Mouse (Mus musculus) embryonic facial prominence, embryonic 12.5 days (tissue): ENCODE results near the gene 1700093K21Rik. TPM values are rescaled to one million over a fixed set of nuclear protein-coding genes. Genes with fewer than 3 reads are reported as not detected.

ENCODE experiments used
- ATAC-seq: fragments of 200-750 bp; cut with Nextera tagmentation; 2 replicates; pipeline ENCODE4 v1.8.0; 2017; ENCODE audit not compliant: insufficient number of reproducible peaks, insufficient read depth, low FRiP score, low TSS enrichment
- H3K27ac ChIP-seq: fragments of 300-500 bp; sonication (generic); 2 replicates; pipeline ENCODE4 v1.5.1; 2016; ENCODE audit warnings: mild to moderate bottlenecking
- H3K27me3 ChIP-seq: fragments of 300-500 bp; sonication (generic); 2 replicates; pipeline ENCODE4 v1.6.1; 2016; ENCODE audit warnings: mild to moderate bottlenecking, moderate library complexity
- H3K36me3 ChIP-seq: fragments of 300-500 bp; sonication (generic); 2 replicates; pipeline ENCODE4 v1.6.1; 2016; ENCODE audit warnings: mild to moderate bottlenecking
- H3K4me1 ChIP-seq: fragments of 300-500 bp; sonication (generic); 2 replicates; pipeline ENCODE4 v1.6.1; 2016
- H3K4me2 ChIP-seq: fragments of 300-500 bp; sonication (generic); replicated peaks from 2 replicates; pipeline ENCODE4 v1.6.1; 2016; ENCODE audit warnings: mild to moderate bottlenecking, moderate library complexity
- H3K4me3 ChIP-seq: fragments of 300-500 bp; sonication (generic); 2 replicates; pipeline ENCODE4 v1.5.1; 2016; ENCODE audit warnings: mild to moderate bottlenecking
- H3K9ac ChIP-seq: fragments of 300-500 bp; sonication (generic); 2 replicates; pipeline ENCODE4 v1.6.1; 2016; ENCODE audit warnings: mild to moderate bottlenecking, moderate library complexity
- H3K9me3 ChIP-seq: fragments of 300-500 bp; sonication (generic); 2 replicates; pipeline ENCODE4 v1.6.1; 2016; ENCODE audit warnings: mild to moderate bottlenecking, moderate library complexity
- WGBS: fragments of 180-500 bp; shearing (Covaris S2); methylation state at CpG from one replicate; pipeline ENCODE4 v1.1.7; 2016; 5-methylcytosine and 5-hydroxymethylcytosine counted together
- microRNA-seq: library from miRNA; unstranded; fragments of <30 nt; microRNA quantifications from one replicate; pipeline ENCODE4, GENCODE M21; 2017
- polyA plus RNA-seq: library from polyadenylated mRNA; unstranded; fragments of >200 nt; fragmentation: Nextera tagmentation; extraction: Ambion mirVana; gene quantifications from 2 replicates; pipeline ENCODE4 v1.2.1, GENCODE M21; 2016

1700093K21Rik gene
- polyA plus RNA-seq, 1 experiment from 2014 or later, result 0.19 TPM

DNA sequence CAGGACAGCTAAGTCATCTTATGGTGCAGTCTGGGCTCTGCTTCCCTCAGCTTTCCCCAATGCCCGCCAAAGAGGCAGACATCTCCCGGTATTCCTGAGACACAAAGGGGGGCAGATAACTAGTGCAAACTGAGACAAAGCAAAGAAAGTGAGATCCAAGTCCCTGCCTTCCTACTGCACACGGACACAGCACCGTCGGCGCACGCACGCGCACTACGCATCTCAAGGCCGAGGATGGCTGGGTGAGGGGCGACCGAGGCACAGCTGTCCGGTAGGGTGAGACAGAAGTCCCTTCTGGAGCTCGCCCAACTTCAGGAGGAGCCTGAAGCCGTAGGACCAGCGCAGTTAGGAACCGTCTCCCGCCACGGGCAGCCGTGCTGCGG is 23.6 kb downstream of the 1700093K21Rik start:
- peak; percentile 87 for ATAC-seq
- no peaks in the 10 kb centered on the region for H3K9me3 ChIP-seq
- WGBS, result under 1% methylated on average over 22 of the region's 22 CpGs

DNA sequence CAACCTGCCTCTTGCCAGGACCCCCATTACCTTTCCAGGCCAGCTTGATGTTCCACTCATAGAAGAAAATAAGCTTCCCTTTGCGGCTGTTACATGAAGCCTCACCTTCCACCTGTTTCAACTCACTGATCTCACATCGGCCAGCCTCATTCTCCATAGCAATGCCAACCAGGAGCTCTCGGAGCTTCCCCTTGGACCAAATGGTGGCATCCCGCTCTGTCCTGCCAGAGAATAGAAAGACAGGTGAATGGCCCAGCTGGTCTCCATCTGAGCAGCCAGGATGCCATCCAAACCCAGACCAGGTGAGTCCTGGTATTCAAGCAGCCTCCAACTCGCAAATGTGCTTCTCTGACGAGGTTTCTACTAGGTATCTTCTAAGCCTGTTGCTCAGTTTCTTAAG is 24.3 kb downstream of the 1700093K21Rik start:
- Histone ChIP-seq H3K36me3 (peaks cover 44% of the 10 kb centered on the region), H3K27ac (no peak overlapping the region; the same call in 1 of the 2 replicates)
- ATAC-seq, result no peak

More for the DNA sequence above, 23.6 kb downstream of the 1700093K21Rik start:
- Histone ChIP-seq H3K4me2 (peak overlapping the region; percentile 93), H3K4me1 (peaks cover 18% of the 10 kb centered on the region), H3K4me3 (peak overlapping the region; percentile 73), H3K36me3 (peaks cover 38% of the 10 kb centered on the region), H3K27me3 (no peaks in the 10 kb centered on the region), H3K27ac (peak overlapping the region; percentile 96), H3K9ac (peak overlapping the region; percentile 79)

DNA sequence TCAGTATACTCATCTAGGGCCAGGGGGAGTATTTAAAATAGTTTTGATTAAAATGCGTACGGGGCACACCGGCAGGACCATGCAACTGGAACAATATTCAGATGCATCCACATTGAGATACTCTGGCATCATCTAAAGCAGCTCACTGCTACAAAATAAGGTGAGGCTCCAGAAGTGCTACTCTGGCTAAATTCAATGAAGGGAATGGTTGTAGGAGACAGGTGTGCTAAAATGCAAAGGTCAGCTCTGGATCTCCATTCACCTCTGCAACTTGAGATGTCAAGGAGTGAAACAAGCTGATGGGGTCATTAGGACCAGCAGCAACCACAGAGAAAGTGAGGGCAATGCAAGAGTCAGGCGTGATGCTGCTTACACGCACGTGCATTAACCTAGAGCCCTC is 25.7 kb downstream of the 1700093K21Rik start:
- H3K27me3 ChIP-seq, result no peaks in the 10 kb centered on the region
- no peaks in the 10 kb centered on the region for H3K9me3 ChIP-seq
- WGBS, result 91% methylated on average over 6 of the region's 6 CpGs
- 0 out of 2 replicates have a peak overlapping the region, but pooled peaks have one; percentile 5 for H3K4me3 ChIP-seq
- H3K36me3 ChIP-seq, result peaks cover 58% of the 10 kb centered on the region
- H3K4me1 ChIP-seq, result peaks cover 18% of the 10 kb centered on the region
- no peak overlapping the region for H3K9ac ChIP-seq
- H3K4me2 ChIP-seq, result no peak overlapping the region
- ATAC-seq, result no peak
- no peak overlapping the region for H3K27ac ChIP-seq

More for the DNA sequence above, 24.3 kb downstream of the 1700093K21Rik start:
- H3K4me3 ChIP-seq, result peak overlapping the region; percentile 73
- H3K4me1 ChIP-seq, result peaks cover 18% of the 10 kb centered on the region
- no peaks in the 10 kb centered on the region for H3K9me3 ChIP-seq
- H3K9ac ChIP-seq, result peak overlapping the region; percentile 79
- WGBS, result 42% methylated on average over 6 of the region's 6 CpGs
- no peaks in the 10 kb centered on the region for H3K27me3 ChIP-seq
- peak overlapping the region; percentile 93 for H3K4me2 ChIP-seq

DNA sequence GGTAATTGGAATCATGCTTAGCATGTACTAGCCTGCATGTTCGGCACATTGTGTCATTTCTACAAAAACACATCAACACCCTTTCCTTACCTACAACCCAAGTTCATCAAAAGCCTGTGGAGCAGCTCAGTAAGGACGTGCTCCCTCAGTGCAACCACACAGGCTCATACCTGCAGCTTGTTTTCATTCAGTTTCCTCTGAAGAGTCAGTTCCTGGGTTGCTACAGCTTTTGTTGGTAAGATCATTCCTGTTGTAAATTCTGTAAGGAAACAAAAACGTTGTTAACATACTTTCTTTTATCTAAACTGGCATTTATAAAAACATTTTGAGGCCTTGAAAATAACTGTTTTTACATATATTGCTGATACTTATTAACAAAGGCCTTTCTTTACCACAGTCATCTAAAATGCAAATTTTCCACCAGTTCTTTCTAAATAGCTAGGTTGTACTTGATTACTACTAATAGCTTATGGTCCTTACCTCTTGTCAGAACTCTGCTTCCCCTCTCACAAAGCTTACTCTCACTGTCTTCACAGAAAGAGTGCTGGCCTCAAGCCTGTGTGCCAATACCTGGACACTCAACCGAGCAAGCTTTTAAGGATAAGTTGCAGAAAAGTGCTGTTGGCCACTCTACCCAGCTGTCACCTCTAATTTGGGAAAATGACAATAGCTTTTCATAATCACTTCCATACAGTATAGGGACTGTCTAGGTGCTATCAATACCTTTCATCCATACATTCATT is 28.7 kb downstream of the 1700093K21Rik start:
- ATAC-seq, result no peak
- Histone ChIP-seq H3K9me3 (no peaks in the 10 kb centered on the region), H3K27ac (no peak overlapping the region), H3K4me2 (no peak overlapping the region), H3K9ac (no peak overlapping the region), H3K27me3 (no peaks in the 10 kb centered on the region), H3K4me3 (no peak overlapping the region), H3K4me1 (peaks cover 18% of the 10 kb centered on the region), H3K36me3 (peaks cover 88% of the 10 kb centered on the region)
- 82% methylated on average over 4 of the region's 4 CpGs for WGBS

DNA sequence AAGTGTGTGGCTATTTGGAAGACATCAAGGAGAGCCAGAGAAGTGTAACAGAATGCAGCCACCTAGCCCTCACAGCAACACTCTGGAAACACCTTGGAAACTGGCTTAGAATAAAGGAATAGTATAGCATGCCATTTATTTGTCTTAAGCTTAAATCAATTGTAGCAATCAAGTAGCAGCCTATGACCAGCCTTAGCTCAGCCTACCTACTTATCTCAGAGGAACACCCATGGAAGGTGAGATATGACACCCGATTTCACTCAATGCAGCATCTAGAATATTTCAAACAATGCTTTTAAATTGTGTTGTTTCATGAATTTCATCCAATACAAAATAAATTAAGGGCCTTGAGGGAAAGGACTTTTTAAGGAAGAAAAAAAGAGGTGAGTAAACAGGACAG is 31.0 kb downstream of the 1700093K21Rik start:
- ATAC-seq, result no peak
- Histone ChIP-seq H3K27ac (no peak overlapping the region), H3K9ac (no peak overlapping the region), H3K4me1 (no peaks in the 10 kb centered on the region), H3K4me2 (no peak overlapping the region), H3K9me3 (no peaks in the 10 kb centered on the region), H3K4me3 (no peak overlapping the region), H3K36me3 (peaks cover 91% of the 10 kb centered on the region), H3K27me3 (no peaks in the 10 kb centered on the region)
- whole genome bisulfite sequencing, result 94% methylated on average over 1 of the region's 1 CpGs

Small RNAs within 50 kb of the gene (microRNA-seq; reads per million reads assigned to microRNA genes)
- gene Gm47279, result not detected

Other genes with a start within 250 kb of the 1700093K21Rik start
- 30.5 and 30.7 TPM in 2 replicates for gene Usp34, start 214.3 kb downstream of the 1700093K21Rik start, polyA plus RNA-seq
- 122 and 132 TPM in 2 replicates for gene Ahsa2, start 23.1 kb downstream of the 1700093K21Rik start, polyA plus RNA-seq
- gene 0610010F05Rik, start 112.5 kb upstream of the 1700093K21Rik start, polyA plus RNA-seq, result 33.4 and 37.1 TPM in 2 replicates
- gene Pus10, start 144.5 kb upstream of the 1700093K21Rik start, polyA plus RNA-seq, result 28.6 and 30.4 TPM in 2 replicates
- gene Pex13, start 144.8 kb upstream of the 1700093K21Rik start, polyA plus RNA-seq, result 38.4 and 40.0 TPM in 2 replicates
- 0.93 and 0.97 TPM in 2 replicates for gene Rel, start 249.8 kb upstream of the 1700093K21Rik start, polyA plus RNA-seq